Mouse (Mus musculus) ES-E14 (cell line): ENCODE data around the gene Aspscr1.

Experiments
- CHD2 ChIP-seq: IDR thresholded peaks from 2 replicates; pipeline ENCODE4 v1.6.1; 2014; ENCODE audit warnings: mild to moderate bottlenecking, low read depth, low read length, inconsistent platforms
- HCFC1 ChIP-seq: IDR thresholded peaks from 2 replicates; pipeline ENCODE4 v1.6.1; 2012; ENCODE audit warnings: low read length, inconsistent platforms, borderline replicate concordance; ENCODE audit not compliant: insufficient read depth
- MAFK ChIP-seq: IDR thresholded peaks from 2 replicates; pipeline ENCODE4 v1.6.1; 2014; ENCODE audit warnings: mild to moderate bottlenecking, low read depth, low read length, inconsistent platforms; ENCODE audit not compliant: insufficient read depth
- ZNF384 ChIP-seq: IDR thresholded peaks from 2 replicates; pipeline ENCODE4 v1.6.1; 2012; ENCODE audit warnings: low read depth, low read length, inconsistent platforms

GRCm38 (mm10) chr11:120647047-120647830 is 25.5 kb upstream of the Aspscr1 start:
- TF ChIP-seq CHD2 = no peak
- no peak for TF ChIP-seq MAFK
- TF ChIP-seq ZNF384 = no peak
- no peak for TF ChIP-seq HCFC1
